ENCODE assay signal across 17 mouse cellular contexts in genomic region chr6:140488673-140489072, GRCm38 (mm10).
A peak's percentile ranks its signal among the peaks of the same experiment; 100 is the strongest.
DNase-seq lines count a peak whose midpoint lies in the region; ATAC-seq and TF ChIP-seq lines count a peak whose summit lies in the region.
"Had no signal": no experiment of that assay in that cellular context is flagged by ENCODE, and none has a peak within 500 bp of the region (broad histone marks: within the 10 kb centered on the region; RNA-seq: fewer than 3 reads in every experiment).

No protein-coding gene starts in this region.

- no peak overlapping the region for H3K9ac ChIP-seq in intestine, embryonic 16.5 days (ENCODE audit: low read depth, low read length)
- no peak overlapping the region for H3K9ac ChIP-seq in liver, postnatal 0 days (replicated peaks)
- H3K9ac ChIP-seq: embryonic facial prominence, embryonic 12.5 days; forebrain, embryonic 13.5 days had no signal

- H3K4me1 ChIP-seq in intestine, embryonic 16.5 days (ENCODE audit: control insufficient read depth, insufficient read depth, low read length): peaks cover 26% of the 10 kb centered on the region
- H3K4me1 ChIP-seq in olfactory bulb, adult 2 months (ENCODE audit: control insufficient read depth, insufficient read depth, low read length): peaks cover 22% of the 10 kb centered on the region
- H3K4me1 ChIP-seq in liver, postnatal 0 days (ENCODE audit: insufficient read depth): peaks cover 19% of the 10 kb centered on the region

- no peak overlapping the region for H3K27ac ChIP-seq in intestine, embryonic 16.5 days (ENCODE audit: low read length)
- H3K27ac ChIP-seq in olfactory bulb, adult 2 months (ENCODE audit: insufficient read depth, low read depth, low read length): peak overlapping the region; percentile 58; the same call in 1 of the 2 replicates
- no peak overlapping the region for H3K27ac ChIP-seq in liver, postnatal 0 days (ENCODE audit: low read depth)
- H3K27ac ChIP-seq: embryonic facial prominence, embryonic 10.5 days; embryonic facial prominence, embryonic 12.5 days; forebrain, embryonic 13.5 days had no signal

- WGBS in intestine, embryonic 16.5 days: 75% methylated on average over 3 of the region's 3 CpGs
- WGBS in olfactory bulb, adult 2 months: 88% methylated on average over 3 of the region's 3 CpGs
- WGBS in liver, postnatal 0 days (ENCODE audit: insufficient replicate concordance): 73% methylated on average over 3 of the region's 3 CpGs

- no peaks in the 10 kb centered on the region for H3K9me3 ChIP-seq in intestine, embryonic 16.5 days (ENCODE audit: control insufficient read depth, low read length)
- no peaks in the 10 kb centered on the region for H3K9me3 ChIP-seq in liver, postnatal 0 days (ENCODE audit: low read length)
- H3K9me3 ChIP-seq: embryonic facial prominence, embryonic 10.5 days; embryonic facial prominence, embryonic 12.5 days; forebrain, embryonic 13.5 days had no signal

- no peak for TF ChIP-seq CTCF in olfactory bulb, adult 2 months (IDR thresholded peaks at IDR 0.05; ENCODE audit: insufficient read depth, low read depth, low read length)
- TF ChIP-seq CTCF in liver, postnatal 0 days (IDR thresholded peaks at IDR 0.05; ENCODE audit: low read depth): no peak

- peak; percentile 17 for DNase-seq in thymus, postnatal 14 days
- no peak for DNase-seq in thymus, postnatal 25 days
- no peak for DNase-seq in liver, postnatal 0 days
- no peak for DNase-seq in spleen, postnatal 10 days (ENCODE audit: low spot score in 2 of 2)
- DNase-seq: adrenal gland, adult 2 months; adrenal gland, postnatal 10 days; adrenal gland, postnatal 25 days; cerebellum, adult 11 months; cerebellum, adult 2 months; cerebellum, adult 9-10 months; cerebellum, postnatal 10 days had no signal

- ATAC-seq in intestine, embryonic 16.5 days: peak; percentile 69
- no peak for ATAC-seq in liver, postnatal 0 days
- ATAC-seq: forebrain, embryonic 13.5 days; forebrain, embryonic 16.5 days had no signal

- H3K4me2 ChIP-seq in intestine, embryonic 16.5 days (ENCODE audit: low read depth, low read length): no peak overlapping the region
- H3K4me2 ChIP-seq in liver, postnatal 0 days (ENCODE audit: low read depth, low read length): no peak overlapping the region
- H3K4me2 ChIP-seq: embryonic facial prominence, embryonic 12.5 days; forebrain, embryonic 13.5 days had no signal

- H3K27me3 ChIP-seq in intestine, embryonic 16.5 days (replicated peaks; ENCODE audit: control insufficient read depth, insufficient read depth, low read length): no peaks in the 10 kb centered on the region
- no peaks in the 10 kb centered on the region for H3K27me3 ChIP-seq in liver, postnatal 0 days (ENCODE audit: insufficient read depth, low read length)
- H3K27me3 ChIP-seq: embryonic facial prominence, embryonic 12.5 days; forebrain, embryonic 13.5 days had no signal

- TF ChIP-seq EP300 in liver, postnatal 0 days (IDR thresholded peaks at IDR 0.05; ENCODE audit: low read depth): no peak

- H3K36me3 ChIP-seq in intestine, embryonic 16.5 days (ENCODE audit: control insufficient read depth, insufficient read depth, low read length): no peaks in the 10 kb centered on the region
- no peaks in the 10 kb centered on the region for H3K36me3 ChIP-seq in liver, postnatal 0 days (replicated peaks; ENCODE audit: insufficient read depth, low read length)
- H3K36me3 ChIP-seq: embryonic facial prominence, embryonic 12.5 days had no signal

- TF ChIP-seq POLR2A in olfactory bulb, adult 2 months (IDR thresholded peaks at IDR 0.05; ENCODE audit: insufficient read depth, low read depth, low read length): no peak

- no peak overlapping the region for H3K4me3 ChIP-seq in intestine, embryonic 16.5 days (ENCODE audit: low read length)
- no peak overlapping the region for H3K4me3 ChIP-seq in olfactory bulb, adult 2 months (ENCODE audit: insufficient read depth, low read depth, low read length)
- no peak overlapping the region for H3K4me3 ChIP-seq in liver, postnatal 0 days (ENCODE audit: low read depth, low read length)
- H3K4me3 ChIP-seq: embryonic facial prominence, embryonic 10.5 days; embryonic facial prominence, embryonic 12.5 days; forebrain, embryonic 13.5 days had no signal
